Mouse (Mus musculus): ENCODE measurements around the gene Trim13. TPM values are rescaled to one million over a fixed set of nuclear protein-coding genes. Genes with fewer than 3 reads are reported as not detected.

The Trim13 gene
- polyA plus RNA-seq, 2 experiments from 2014 or later: 8.9 TPM

DNA sequence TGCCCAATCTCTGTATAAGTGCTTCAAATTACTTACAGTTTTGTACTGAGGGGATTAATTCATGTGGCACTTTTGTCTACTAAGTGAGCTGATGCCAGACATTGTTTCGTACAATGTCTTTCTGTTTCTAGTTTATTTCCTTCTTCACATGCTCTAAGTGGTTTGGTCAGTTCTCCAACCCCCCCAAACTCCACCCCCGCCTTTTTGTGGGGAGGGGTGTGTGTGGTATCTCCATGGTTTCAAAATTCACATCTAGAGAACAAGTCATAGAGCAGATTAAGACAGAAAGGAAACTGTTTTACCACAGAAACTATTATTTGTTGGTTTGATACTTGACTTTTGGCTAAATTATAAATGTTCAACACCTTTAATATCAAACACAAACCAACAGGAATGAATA, 22.3 kb downstream of the Trim13 start:
- ATAC-seq: no peak

DNA sequence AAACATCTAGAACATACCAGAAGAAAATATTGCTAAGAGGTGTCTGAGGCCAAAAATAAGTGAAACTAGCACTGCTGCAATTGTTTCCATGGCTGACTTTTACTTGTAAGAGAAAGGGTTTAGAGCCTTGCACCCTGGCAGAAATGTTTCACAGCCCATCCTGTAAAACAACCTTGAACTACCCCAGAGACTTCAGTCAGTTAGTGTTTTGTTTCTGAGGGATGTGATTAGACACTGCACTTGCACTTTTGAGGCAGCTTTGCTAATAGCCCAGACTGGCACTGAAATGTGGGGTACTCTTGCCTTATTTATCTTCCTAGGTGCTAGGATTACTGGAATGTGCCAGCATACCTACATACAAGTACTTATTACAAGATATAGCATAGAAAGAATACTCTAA, 37.9 kb downstream of the Trim13 start:
- no peak for ATAC-seq

DNA sequence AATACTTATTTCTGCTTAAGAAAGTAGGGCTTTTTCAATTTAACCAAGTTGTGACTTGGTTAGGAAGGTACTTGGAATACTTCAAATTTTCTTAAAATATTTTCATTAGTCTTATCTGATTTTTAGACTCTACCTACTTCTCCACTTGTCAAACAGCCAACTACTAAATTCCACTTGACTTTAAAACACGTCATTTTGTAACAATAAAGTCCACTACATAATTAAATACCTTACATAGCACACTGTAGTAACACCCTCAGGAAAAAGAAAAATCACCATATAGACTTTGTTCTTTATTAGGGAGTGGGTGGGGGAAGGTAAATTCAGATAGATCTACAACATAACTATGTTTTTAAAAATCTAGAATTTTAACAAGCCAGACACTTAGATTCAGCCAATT, 44.6 kb downstream of the Trim13 start:
- ATAC-seq: no peak

DNA sequence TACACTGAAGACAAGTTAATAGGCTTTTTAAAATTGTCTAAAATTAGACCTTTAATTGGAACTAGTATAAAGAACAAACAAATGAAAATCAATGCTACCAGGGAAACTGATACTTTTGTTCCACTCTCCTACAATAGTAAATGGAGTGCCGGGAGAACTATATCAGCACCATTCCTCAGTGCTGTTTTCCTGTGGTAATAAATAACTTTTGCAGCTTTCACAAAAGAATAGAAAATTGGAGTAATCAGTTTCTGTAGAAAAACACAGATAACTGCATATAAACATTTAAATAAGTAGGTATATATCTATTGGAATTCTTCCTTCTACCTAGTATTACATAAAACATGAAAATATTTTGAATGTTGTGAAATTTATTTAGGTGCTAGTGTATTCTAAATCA, 47.5 kb downstream of the Trim13 start:
- no peak for ATAC-seq

- ATAC-seq: peak; percentile 3
These were observed 49.3 kb downstream of the Trim13 start for GRCm38 (mm10) chr14:61647182-61647880.

- peak; percentile 15 for ATAC-seq
These were observed 50.0 kb downstream of the Trim13 start for GRCm38 (mm10) chr14:61647881-61648684.

- ATAC-seq: peak; percentile 81
These were observed 50.8 kb downstream of the Trim13 start for GRCm38 (mm10) chr14:61648685-61649504.

DNA sequence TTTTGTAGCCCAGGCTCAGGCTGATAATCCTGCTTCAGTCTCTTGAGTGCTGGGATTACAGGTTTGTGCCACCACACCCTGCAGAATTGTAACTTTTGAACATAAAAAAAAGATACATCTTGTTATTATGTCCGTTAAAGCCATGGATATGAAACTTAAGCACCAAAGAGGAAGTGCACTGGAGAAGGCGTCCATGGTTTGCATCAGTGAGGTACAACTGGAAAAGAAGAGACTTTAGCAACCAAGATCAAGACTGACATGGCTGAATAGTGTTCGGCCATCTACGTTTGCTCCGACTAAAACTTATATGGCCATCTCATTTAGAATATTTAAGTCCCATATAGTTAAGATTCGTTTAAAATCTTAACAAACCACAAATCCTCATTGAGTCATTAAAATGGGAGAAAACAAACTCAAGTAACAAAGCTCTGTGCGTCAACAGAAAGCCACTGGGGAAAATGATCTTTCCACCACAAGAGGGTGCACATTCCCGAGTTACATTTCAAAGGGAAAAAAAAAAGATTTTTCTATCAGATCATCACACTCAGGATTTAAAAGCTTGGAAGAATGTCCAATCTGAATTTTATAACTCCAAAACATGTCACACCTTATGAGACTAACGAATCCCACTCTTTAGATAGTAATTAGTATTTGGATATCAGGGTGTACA, 52.4 kb downstream of the Trim13 start:
- no peak for ATAC-seq

Other genes starting within 250 kb of the Trim13 start
- 10 to 100 TPM in 1 of 2 experiments, 1 to 10 TPM in 1; 6.5 to 12.3 TPM for gene Ebpl, start 237.8 kb upstream of the Trim13 start, polyA plus RNA-seq (2017; shearing (Covaris generic))
- 10 to 100 TPM; 30.6 to 35.1 TPM for gene Kpna3, start 158.4 kb upstream of the Trim13 start, polyA plus RNA-seq (2017; shearing (Covaris generic))
- gene Spryd7, start 41.4 kb upstream of the Trim13 start, polyA plus RNA-seq (2017; shearing (Covaris generic)): 1 to 10 TPM; 5.2 to 7.7 TPM
- gene Kcnrg, start 9.2 kb downstream of the Trim13 start, polyA plus RNA-seq (2017; shearing (Covaris generic)): 1 to 10 TPM in 1 of 2 experiments, under 1 TPM in 1; 0.52 to 1.0 TPM